Mouse (Mus musculus) lung, embryonic 14.5 days (tissue): ENCODE measurements around the gene Sparc. TPM values are rescaled to one million over a fixed set of nuclear protein-coding genes. Genes with fewer than 3 reads are reported as not detected.

Experiments used
- ATAC-seq: fragments of 200-750 bp; cut with Nextera tagmentation; 2 replicates; pipeline ENCODE4 v1.8.0; 2017; ENCODE audit warnings: mild to moderate bottlenecking, moderate TSS enrichment, moderate library complexity; ENCODE audit not compliant: insufficient read depth
- DNase-seq: peaks from one replicate; pipeline ENCODE4 v3.0.0-alpha.2; 2015
- H3K27ac ChIP-seq: fragments of 300-500 bp; sonication (generic); 2 replicates; pipeline ENCODE4 v1.5.1; 2014; ENCODE audit warnings: low read depth, mild to moderate bottlenecking, moderate library complexity
- H3K27me3 ChIP-seq: fragments of 300-500 bp; sonication (generic); 2 replicates; pipeline ENCODE4 v1.6.1; 2014; ENCODE audit warnings: low read length, control low read depth; ENCODE audit not compliant: insufficient read depth
- H3K36me3 ChIP-seq: fragments of 300-500 bp; sonication (generic); 2 replicates; pipeline ENCODE4 v1.6.1; 2014; ENCODE audit warnings: control low read depth; ENCODE audit not compliant: insufficient read depth
- H3K4me1 ChIP-seq: fragments of 300-500 bp; sonication (generic); 2 replicates; pipeline ENCODE4 v1.6.1; 2014; ENCODE audit warnings: antibody characterized with exemption, control low read depth; ENCODE audit not compliant: insufficient read depth
- H3K4me2 ChIP-seq: fragments of 300-500 bp; sonication (generic); 2 replicates; pipeline ENCODE4 v1.6.1; 2014; ENCODE audit warnings: mild to moderate bottlenecking
- H3K4me3 ChIP-seq: fragments of 300-500 bp; sonication (generic); 2 replicates; pipeline ENCODE4 v1.5.1; 2014; ENCODE audit warnings: low read depth, low read length
- H3K9ac ChIP-seq: fragments of 300-500 bp; sonication (generic); 2 replicates; pipeline ENCODE4 v1.6.1; 2014
- H3K9me3 ChIP-seq: fragments of 300-500 bp; sonication (generic); 2 replicates; pipeline ENCODE4 v1.6.1; 2016; ENCODE audit warnings: low read depth, low read length, control low read depth
- CTCF ChIP-seq: IDR thresholded peaks from 2 replicates; pipeline ENCODE4 v1.5.1; 2016; ENCODE audit warnings: antibody characterized with exemption, low read depth
- whole genome bisulfite sequencing: fragments of 180-500 bp; shearing (Covaris S2); extraction: QIAGEN DNeasy Blood & Tissue Kit; methylation state at CpG from one replicate; pipeline ENCODE4 v1.1.7; 2014; 5-methylcytosine and 5-hydroxymethylcytosine counted together
- polyA plus RNA-seq: library from polyadenylated mRNA; unstranded; fragments of >200 nt; fragmentation: Nextera tagmentation; extraction: Ambion mirVana; gene quantifications from 2 replicates; pipeline ENCODE4 v1.2.1, GENCODE M21; 2014

The Sparc gene
- polyA plus RNA-seq, 1 experiment from 2014 or later: 1,429 TPM

DNA sequence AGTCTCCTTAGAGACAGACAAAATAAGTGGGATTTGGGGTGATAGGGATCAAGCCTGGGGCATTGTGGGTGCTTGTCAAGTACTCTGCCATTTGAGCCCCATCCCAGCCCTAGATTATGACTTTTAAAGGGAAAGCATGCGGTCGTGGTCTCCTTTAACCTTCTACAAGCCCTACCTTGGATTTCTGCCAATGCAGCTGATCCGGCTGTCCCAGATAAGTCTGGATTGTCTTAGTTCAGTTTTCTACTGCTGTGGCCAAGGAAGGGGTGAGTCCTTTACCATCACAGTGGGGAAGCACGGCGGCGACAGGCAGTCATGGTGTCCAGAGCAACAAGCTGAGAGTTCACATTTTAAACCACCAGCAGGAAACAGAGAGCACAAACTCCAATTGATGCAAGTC is 42.1 kb downstream of the Sparc start:
- Histone ChIP-seq H3K9ac (no peak overlapping the region), H3K27ac (no peak overlapping the region), H3K27me3 (no peaks in the 10 kb centered on the region), H3K4me2 (no peak overlapping the region), H3K4me1 (no peaks in the 10 kb centered on the region), H3K9me3 (no peaks in the 10 kb centered on the region), H3K36me3 (no peaks in the 10 kb centered on the region), H3K4me3 (no peak overlapping the region)
- peak; percentile 23; the same call in 1 of the 2 replicates for ATAC-seq
- TF ChIP-seq CTCF: no peak
- WGBS: 26% methylated on average over 6 of the region's 6 CpGs
- DNase-seq: peak; percentile 77

DNA sequence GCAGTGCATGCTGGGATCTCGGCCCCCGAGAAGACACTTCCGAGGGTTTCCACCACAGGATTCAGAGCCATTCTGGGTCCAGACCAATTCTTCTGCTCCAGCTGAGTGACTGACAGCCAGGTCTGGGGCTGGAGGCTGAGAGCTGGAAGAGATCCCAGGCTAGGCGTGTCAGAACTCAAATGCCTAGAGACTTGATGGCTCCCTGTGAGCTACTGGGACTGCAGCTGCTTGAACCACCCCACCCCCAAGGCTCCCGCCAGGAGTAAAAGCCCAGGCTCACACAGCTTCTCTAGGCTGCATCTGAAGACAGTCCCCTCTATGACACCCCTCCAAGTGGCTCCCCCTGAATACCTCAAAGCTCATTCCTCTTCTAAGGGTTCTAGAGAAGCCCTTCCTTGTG is 44.6 kb downstream of the Sparc start:
- H3K4me3 ChIP-seq: no peak overlapping the region
- peak; percentile 91 for DNase-seq
- TF ChIP-seq CTCF: no peak

DNA sequence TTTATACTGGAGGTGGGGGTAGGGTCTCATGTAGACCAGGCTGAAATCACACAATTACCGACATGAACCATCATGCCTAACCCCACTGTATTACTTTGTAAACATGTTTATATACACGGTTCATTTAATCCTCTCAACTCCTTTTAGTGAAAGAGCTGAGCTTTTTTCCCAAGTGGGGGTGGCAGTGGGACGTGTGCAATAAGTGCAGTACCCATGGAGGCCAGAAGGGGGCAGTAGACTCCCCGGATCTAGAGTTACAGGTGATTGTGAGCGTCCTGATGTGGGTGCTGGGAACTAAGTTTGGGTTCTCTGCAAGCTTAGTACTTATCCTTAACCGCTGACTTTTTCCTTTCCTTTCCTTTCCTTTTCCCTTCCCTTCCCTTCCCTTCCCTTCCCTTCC is 49.1 kb downstream of the Sparc start:
- Histone ChIP-seq H3K4me3 (no peak overlapping the region), H3K9me3 (no peaks in the 10 kb centered on the region), H3K4me2 (no peak overlapping the region), H3K4me1 (no peaks in the 10 kb centered on the region), H3K9ac (no peak overlapping the region), H3K36me3 (no peaks in the 10 kb centered on the region), H3K27ac (no peak overlapping the region), H3K27me3 (no peaks in the 10 kb centered on the region)
- WGBS: 56% methylated on average over 6 of the region's 6 CpGs
- TF ChIP-seq CTCF: peak; percentile 62
- no peak for ATAC-seq
- DNase-seq: no peak

More for the DNA sequence above, 44.6 kb downstream of the Sparc start:
- 30% methylated on average over 5 of the region's 5 CpGs for WGBS
- peak; percentile 90 for ATAC-seq
- Histone ChIP-seq H3K36me3 (no peaks in the 10 kb centered on the region), H3K4me1 (no peaks in the 10 kb centered on the region), H3K9me3 (no peaks in the 10 kb centered on the region), H3K9ac (no peak overlapping the region), H3K4me2 (no peak overlapping the region), H3K27ac (no peak overlapping the region), H3K27me3 (no peaks in the 10 kb centered on the region)

DNA sequence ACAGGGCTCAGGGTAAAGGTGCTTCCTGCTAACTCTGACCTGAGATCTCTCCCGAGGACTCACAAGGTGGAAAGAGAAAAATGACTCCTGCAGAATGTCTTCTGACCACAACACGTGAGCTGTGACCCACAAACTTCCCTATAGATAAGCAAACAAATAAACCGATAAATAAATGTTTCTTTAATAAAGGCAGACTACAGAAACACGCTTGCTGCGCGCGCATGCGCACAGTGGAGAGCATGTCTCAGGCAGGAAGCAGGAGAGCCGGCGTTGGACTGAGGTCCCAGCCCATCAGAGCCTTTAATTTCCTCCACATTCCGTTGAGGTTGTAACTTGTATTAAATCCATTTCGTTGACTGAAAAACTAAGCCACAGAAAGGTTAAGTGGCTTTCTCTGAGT is 49.6 kb downstream of the Sparc start:
- 75% methylated on average over 12 of the region's 12 CpGs for WGBS
- no peak overlapping the region for H3K9ac ChIP-seq
- ATAC-seq (no peak), DNase-seq (no peak)
- H3K4me1 ChIP-seq: no peaks in the 10 kb centered on the region
- H3K36me3 ChIP-seq: no peaks in the 10 kb centered on the region
- H3K27me3 ChIP-seq: no peaks in the 10 kb centered on the region
- no peaks in the 10 kb centered on the region for H3K9me3 ChIP-seq
- H3K4me3 ChIP-seq: no peak overlapping the region
- no peak overlapping the region for H3K27ac ChIP-seq
- no peak overlapping the region for H3K4me2 ChIP-seq
- TF ChIP-seq CTCF: no peak

DNA sequence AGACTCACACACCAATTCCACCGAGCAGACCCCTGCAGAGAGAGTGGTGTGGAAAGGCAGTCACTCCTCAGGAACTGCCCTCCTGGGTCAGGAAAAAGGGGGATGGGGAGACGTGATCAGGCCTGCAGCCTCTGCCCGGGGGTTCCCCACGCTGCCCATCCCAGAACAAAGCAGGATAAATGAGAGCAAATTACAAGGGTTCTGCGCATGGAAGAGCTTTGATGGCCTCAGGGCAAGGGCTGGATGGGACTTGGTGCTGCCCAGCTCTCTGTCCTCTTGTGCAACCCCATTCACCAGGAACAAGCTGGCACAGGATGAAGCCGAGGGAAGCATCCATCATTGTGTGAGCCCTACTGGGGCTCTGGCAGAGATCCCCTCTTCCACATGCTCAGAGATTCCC is 51.0 kb downstream of the Sparc start:
- Histone ChIP-seq H3K9me3 (no peaks in the 10 kb centered on the region), H3K4me3 (no peak overlapping the region), H3K27me3 (no peaks in the 10 kb centered on the region), H3K36me3 (no peaks in the 10 kb centered on the region), H3K27ac (no peak overlapping the region), H3K4me2 (no peak overlapping the region), H3K4me1 (no peaks in the 10 kb centered on the region), H3K9ac (no peak overlapping the region)
- WGBS: 54% methylated on average over 6 of the region's 6 CpGs
- ATAC-seq: no peak
- TF ChIP-seq CTCF: no peak
- DNase-seq: no peak

DNA sequence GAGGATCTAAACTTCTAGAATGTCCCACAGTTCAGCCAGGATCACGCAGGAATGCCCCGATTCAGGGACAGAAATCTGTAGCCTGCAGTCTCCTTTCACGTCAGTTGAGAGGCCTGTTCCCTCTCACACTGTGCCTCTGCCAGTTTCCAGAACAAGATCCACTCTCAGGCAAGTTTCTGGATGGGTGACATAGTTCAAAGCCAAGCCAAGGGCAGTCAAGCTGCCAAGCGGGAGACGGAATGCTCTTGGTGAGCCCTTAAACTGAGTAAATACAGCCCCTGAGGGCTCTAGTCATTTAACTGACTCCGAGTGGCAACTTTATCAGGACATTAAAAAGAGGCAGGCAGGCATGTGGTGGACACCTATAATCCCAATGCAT is 53.9 kb downstream of the Sparc start:
- no peaks in the 10 kb centered on the region for H3K27me3 ChIP-seq
- no peak overlapping the region for H3K4me2 ChIP-seq
- no peak for TF ChIP-seq CTCF
- H3K4me1 ChIP-seq: no peaks in the 10 kb centered on the region
- no peaks in the 10 kb centered on the region for H3K9me3 ChIP-seq
- H3K9ac ChIP-seq: no peak overlapping the region
- ATAC-seq (peak; percentile 81), DNase-seq (peak; percentile 61)
- 39% methylated on average over 6 of the region's 6 CpGs for WGBS
- no peak overlapping the region for H3K4me3 ChIP-seq
- peak overlapping the region; percentile 86 for H3K27ac ChIP-seq
- H3K36me3 ChIP-seq: no peaks in the 10 kb centered on the region

DNA sequence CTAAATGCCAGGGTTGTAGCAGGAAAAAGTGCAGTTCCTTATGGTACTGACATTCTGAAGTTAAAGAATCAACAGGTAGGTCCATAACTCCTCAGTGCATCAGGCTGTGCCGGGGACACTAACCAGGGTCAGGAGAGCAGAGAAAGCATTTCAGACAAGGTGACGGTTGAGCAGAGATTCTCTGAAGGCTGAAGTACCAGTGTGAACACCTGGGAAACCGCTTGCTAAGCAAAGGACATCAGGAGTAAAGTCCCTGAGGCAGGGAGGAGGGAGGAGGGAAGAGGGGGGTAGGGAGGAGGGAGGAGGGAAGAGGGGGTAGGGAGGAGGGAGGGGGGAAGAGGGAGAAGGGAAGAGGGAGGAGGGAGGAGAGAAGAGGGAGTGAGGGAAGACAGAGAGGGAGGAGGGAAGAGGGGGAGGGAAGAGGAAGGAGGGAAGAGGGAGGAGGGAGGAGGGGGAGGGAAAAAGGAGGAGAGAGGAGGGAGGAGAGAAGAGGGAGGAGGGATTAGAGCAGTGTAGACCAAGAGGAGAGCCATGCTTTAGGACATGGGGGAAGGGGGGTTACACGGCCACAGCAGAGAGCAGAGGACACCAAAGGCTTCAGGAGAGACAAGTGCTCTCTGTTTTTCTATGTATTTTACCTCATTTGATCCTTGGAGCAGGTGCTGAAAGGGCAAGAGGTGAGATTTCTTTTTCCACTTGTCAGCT is 54.4 kb downstream of the Sparc start:
- no peak for TF ChIP-seq CTCF
- ATAC-seq: peak; percentile 65; the same call in 1 of the 2 replicates
- Histone ChIP-seq H3K4me1 (no peaks in the 10 kb centered on the region), H3K27me3 (no peaks in the 10 kb centered on the region), H3K4me2 (no peak overlapping the region), H3K27ac (peak overlapping the region; percentile 86), H3K9me3 (no peaks in the 10 kb centered on the region), H3K4me3 (no peak overlapping the region), H3K36me3 (no peaks in the 10 kb centered on the region), H3K9ac (no peak overlapping the region)
- DNase-seq: no peak
- WGBS: 42% methylated on average over 4 of the region's 4 CpGs

DNA sequence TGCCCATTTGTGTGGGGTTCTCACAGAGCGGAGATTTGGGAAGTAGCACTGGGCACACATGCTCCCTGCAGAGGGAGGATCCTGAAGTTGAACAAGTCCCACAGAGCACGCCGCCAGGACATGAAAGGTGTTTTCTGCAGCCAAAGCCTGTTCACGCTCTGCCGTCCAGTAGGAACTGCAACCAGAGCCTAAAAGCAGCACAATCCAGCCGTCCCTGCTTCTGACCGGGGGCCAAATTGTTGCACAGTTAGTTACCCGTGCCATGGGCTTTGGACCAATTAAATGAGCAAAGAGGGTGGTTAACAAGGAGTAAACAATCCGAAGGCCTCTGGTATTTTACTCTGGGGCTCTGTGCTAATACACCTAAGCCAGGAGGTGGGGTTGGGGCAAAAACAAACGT is 55.2 kb downstream of the Sparc start:
- Histone ChIP-seq H3K4me1 (no peaks in the 10 kb centered on the region), H3K9ac (no peak overlapping the region), H3K4me3 (no peak overlapping the region), H3K4me2 (no peak overlapping the region), H3K36me3 (no peaks in the 10 kb centered on the region), H3K9me3 (no peaks in the 10 kb centered on the region), H3K27me3 (no peaks in the 10 kb centered on the region), H3K27ac (no peak overlapping the region; the same call in 1 of the 2 replicates)
- ATAC-seq (no peak), DNase-seq (no peak)
- 66% methylated on average over 10 of the region's 10 CpGs for WGBS
- no peak for TF ChIP-seq CTCF
